17 mouse cellular contexts compared by ENCODE assay signal in genomic region chr16:9671222-9671621, GRCm38 (mm10).
A peak's percentile ranks its signal among the peaks of the same experiment; 100 is the strongest.
DNase-seq lines count a peak whose midpoint lies in the region; ATAC-seq and TF ChIP-seq lines count a peak whose summit lies in the region.
"Had no signal": no experiment of that assay in that cellular context is flagged by ENCODE, and none has a peak within 500 bp of the region (broad histone marks: within the 10 kb centered on the region; RNA-seq: fewer than 3 reads in every experiment).

No protein-coding gene starts in this region.

- DNase-seq in layer of hippocampus, adult 2 months (ENCODE audit: low spot score in 2 of 2), result no peak
- no peak for DNase-seq in layer of hippocampus, postnatal 10 days (ENCODE audit: low spot score in 2 of 2)
- no peak for DNase-seq in midbrain, embryonic 14.5 days
- peak; percentile 14 to 20 for DNase-seq in lung, postnatal 4 days
- DNase-seq in gastrocnemius, adult 8-10 months (ENCODE audit: low spot score in 2 of 2), result no peak
- DNase-seq: adrenal gland, adult 8-10 months; B cell, adult 2 months; cerebellum, adult 8-10 months; gastrocnemius, postnatal 14 days; heart, postnatal 36 days had no signal

- no peak for ATAC-seq in heart, embryonic 12.5 days (ENCODE audit: insufficient number of reproducible peaks, low FRiP score)
- ATAC-seq in heart, embryonic 11.5 days (replicated peaks; ENCODE audit: insufficient number of reproducible peaks, low FRiP score, low TSS enrichment), result no peak
- no peak for ATAC-seq in midbrain, embryonic 16.5 days
- ATAC-seq in midbrain, embryonic 14.5 days (ENCODE audit: low FRiP score, low TSS enrichment), result no peak
- ATAC-seq: CD4-positive, CD25-positive, alpha-beta regulatory T cell, adult 4 months had no signal

- no peak overlapping the region for H3K4me2 ChIP-seq in heart, embryonic 12.5 days
- H3K4me2 ChIP-seq in heart, embryonic 11.5 days, result no peak overlapping the region
- no peak overlapping the region for H3K4me2 ChIP-seq in midbrain, embryonic 16.5 days (ENCODE audit: low read length)
- no peak overlapping the region for H3K4me2 ChIP-seq in midbrain, embryonic 14.5 days (ENCODE audit: low read length)
- H3K4me2 ChIP-seq: embryonic facial prominence, embryonic 12.5 days; forebrain, embryonic 12.5 days had no signal

- no peaks in the 10 kb centered on the region for H3K27me3 ChIP-seq in heart, embryonic 12.5 days (replicated peaks)
- H3K27me3 ChIP-seq in heart, embryonic 11.5 days (ENCODE audit: control insufficient read depth, insufficient read depth, low read length), result no peaks in the 10 kb centered on the region
- H3K27me3 ChIP-seq in midbrain, embryonic 16.5 days (ENCODE audit: control insufficient read depth, insufficient read depth, low read depth, low read length), result no peaks in the 10 kb centered on the region
- H3K27me3 ChIP-seq in midbrain, embryonic 14.5 days (ENCODE audit: control insufficient read depth, insufficient read depth, low read length), result no peaks in the 10 kb centered on the region
- H3K27me3 ChIP-seq: embryonic facial prominence, embryonic 12.5 days; forebrain, embryonic 12.5 days had no signal

- H3K9me3 ChIP-seq in heart, embryonic 12.5 days (replicated peaks), result no peaks in the 10 kb centered on the region
- no peaks in the 10 kb centered on the region for H3K9me3 ChIP-seq in heart, embryonic 11.5 days (replicated peaks; ENCODE audit: control insufficient read depth, low read length)
- H3K9me3 ChIP-seq in midbrain, embryonic 16.5 days (replicated peaks; ENCODE audit: control insufficient read depth, low read length, poor library complexity, severe bottlenecking), result no peaks in the 10 kb centered on the region
- no peaks in the 10 kb centered on the region for H3K9me3 ChIP-seq in midbrain, embryonic 14.5 days (ENCODE audit: control insufficient read depth, low read length)
- H3K9me3 ChIP-seq: embryonic facial prominence, embryonic 12.5 days; forebrain, embryonic 12.5 days; G1E had no signal

- peak overlapping the region; percentile 43; the same call in 1 of the 2 replicates for H3K27ac ChIP-seq in heart, embryonic 12.5 days (ENCODE audit: poor library complexity, severe bottlenecking)
- no peak overlapping the region for H3K27ac ChIP-seq in heart, embryonic 11.5 days (ENCODE audit: low read depth, low read length)
- peak overlapping the region; percentile 77 for H3K27ac ChIP-seq in layer of hippocampus, adult 2 months
- peak overlapping the region; percentile 20; the same call in 1 of the 2 replicates for H3K27ac ChIP-seq in midbrain, embryonic 16.5 days (ENCODE audit: low read length)
- no peak overlapping the region; the same call in 1 of the 2 replicates for H3K27ac ChIP-seq in midbrain, embryonic 14.5 days (replicated peaks; ENCODE audit: low read depth, low read length)
- H3K27ac ChIP-seq: embryonic facial prominence, embryonic 12.5 days; forebrain, embryonic 12.5 days had no signal

- H3K4me1 ChIP-seq in heart, embryonic 12.5 days (replicated peaks), result peaks cover 18% of the 10 kb centered on the region
- H3K4me1 ChIP-seq in heart, embryonic 11.5 days (ENCODE audit: control insufficient read depth, insufficient read depth, low read length), result no peaks in the 10 kb centered on the region
- 0 out of 2 replicates have a peak, but pooled peaks cover 4% of the 10 kb centered on the region for H3K4me1 ChIP-seq in midbrain, embryonic 16.5 days (ENCODE audit: control insufficient read depth, insufficient read depth, low read length)
- peaks cover 20% of the 10 kb centered on the region for H3K4me1 ChIP-seq in midbrain, embryonic 14.5 days (ENCODE audit: control insufficient read depth, insufficient read depth, low read length)
- H3K4me1 ChIP-seq: embryonic facial prominence, embryonic 12.5 days had no signal

- no peak overlapping the region for H3K4me3 ChIP-seq in heart, embryonic 12.5 days
- H3K4me3 ChIP-seq in heart, embryonic 11.5 days (ENCODE audit: low read depth, low read length), result no peak overlapping the region
- no peak overlapping the region for H3K4me3 ChIP-seq in layer of hippocampus, adult 2 months
- H3K4me3 ChIP-seq in midbrain, embryonic 16.5 days (ENCODE audit: low read depth, low read length), result no peak overlapping the region
- H3K4me3 ChIP-seq in midbrain, embryonic 14.5 days (replicated peaks; ENCODE audit: low read depth, low read length), result no peak overlapping the region
- H3K4me3 ChIP-seq: embryonic facial prominence, embryonic 12.5 days; forebrain, embryonic 12.5 days had no signal

- no peak overlapping the region for H3K9ac ChIP-seq in heart, embryonic 12.5 days
- no peak overlapping the region for H3K9ac ChIP-seq in heart, embryonic 11.5 days (ENCODE audit: low read depth, low read length)
- no peak overlapping the region for H3K9ac ChIP-seq in midbrain, embryonic 16.5 days (ENCODE audit: low read depth, low read length)
- H3K9ac ChIP-seq in midbrain, embryonic 14.5 days (replicated peaks; ENCODE audit: low read length), result no peak overlapping the region
- H3K9ac ChIP-seq: embryonic facial prominence, embryonic 12.5 days; forebrain, embryonic 12.5 days had no signal

- no peak for TF ChIP-seq CTCF in layer of hippocampus, adult 2 months (conservative IDR thresholded peaks at IDR 0.05)

- H3K36me3 ChIP-seq in heart, embryonic 12.5 days, result no peaks in the 10 kb centered on the region
- H3K36me3 ChIP-seq in heart, embryonic 11.5 days (ENCODE audit: control insufficient read depth, insufficient read depth, low read length), result no peaks in the 10 kb centered on the region
- no peaks in the 10 kb centered on the region for H3K36me3 ChIP-seq in midbrain, embryonic 16.5 days (ENCODE audit: control insufficient read depth, insufficient read depth, low read length)
- no peaks in the 10 kb centered on the region for H3K36me3 ChIP-seq in midbrain, embryonic 14.5 days (ENCODE audit: control insufficient read depth, insufficient read depth, low read length)
- H3K36me3 ChIP-seq: embryonic facial prominence, embryonic 12.5 days; forebrain, embryonic 12.5 days; G1E had no signal

- WGBS in heart, embryonic 12.5 days, result 58% methylated on average over 1 of the region's 1 CpGs
- 69% methylated on average over 1 of the region's 1 CpGs for WGBS in heart, embryonic 11.5 days (ENCODE audit: insufficient replicate concordance)
- WGBS in midbrain, embryonic 16.5 days, result 79% methylated on average over 1 of the region's 1 CpGs
- 85% methylated on average over 1 of the region's 1 CpGs for WGBS in midbrain, embryonic 14.5 days

Comparison
In these comparisons a context has a peak if more than half of its experiments do, and no peak if none do; other contexts are left out.
1. H3K27ac ChIP-seq: peak in heart, embryonic 12.5 days (single experiment), layer of hippocampus, adult 2 months (single experiment) and midbrain, embryonic 16.5 days (single experiment); none in heart, embryonic 11.5 days (single experiment) and midbrain, embryonic 14.5 days (single experiment).
2. DNase-seq: peak in lung, postnatal 4 days (2 of 2); none in layer of hippocampus, adult 2 months (0 of 2), layer of hippocampus, postnatal 10 days (0 of 2), midbrain, embryonic 14.5 days (single experiment) and gastrocnemius, adult 8-10 months (0 of 2).